Mouse (Mus musculus): Measurements from ENCODE around the gene Olfr1245.
"Not testable (repeated sequence)": the region's sequence is repeated elsewhere in the genome, so short reads cannot be mapped to it uniquely, and the experiment has no call there.

Olfr1245 gene

DNA sequence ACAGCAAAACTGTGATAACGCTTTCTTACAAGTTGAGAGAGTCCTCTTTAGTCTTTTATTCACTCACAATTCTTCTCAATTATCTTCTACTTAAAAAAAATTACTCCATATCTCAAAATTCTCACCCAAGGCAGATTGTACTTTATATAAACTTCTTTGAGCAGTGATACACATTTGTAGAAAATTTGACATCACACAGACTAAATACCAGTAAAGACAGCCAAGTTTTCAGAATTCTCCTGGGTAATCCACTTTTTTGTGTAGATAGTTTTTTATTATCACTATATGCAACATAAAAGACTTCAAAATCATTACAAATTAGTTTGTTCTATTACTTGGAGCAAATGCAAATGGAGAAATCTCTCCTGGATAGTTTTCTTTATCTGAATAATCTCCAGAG is at the start of gene Olfr1245:
Olfr1245 (minus strand) TSS at position 101 of the 400 bp plus-strand sequence.
- DNase-seq (ENCODE audit: low spot score): no peak

DNA sequence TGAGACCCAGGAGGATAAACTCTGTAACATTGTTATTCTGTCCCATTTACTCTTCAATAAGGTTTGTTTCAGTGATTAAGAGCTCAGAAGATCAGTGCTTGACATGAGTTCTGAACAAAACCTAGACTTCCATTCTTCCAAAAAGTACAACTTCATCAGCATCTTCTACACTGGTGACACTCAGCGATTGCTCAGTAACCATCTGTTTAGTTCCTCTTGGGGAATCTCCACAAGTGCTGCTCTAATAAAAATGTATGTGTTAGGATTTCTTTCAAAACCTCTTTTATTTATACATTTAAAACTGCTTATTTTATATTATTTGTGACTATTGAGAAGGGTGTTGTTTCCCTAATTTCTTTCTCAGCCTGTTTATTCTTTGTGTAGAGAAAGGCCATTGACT is 39.9 kb upstream of the Olfr1245 start, which contains the start of gene Olfr1248:
Olfr1248 (minus strand) TSS at position 101 of the 400 bp plus-strand sequence.
- DNase-seq (ENCODE audit: low spot score): not testable (repeated sequence)

DNA sequence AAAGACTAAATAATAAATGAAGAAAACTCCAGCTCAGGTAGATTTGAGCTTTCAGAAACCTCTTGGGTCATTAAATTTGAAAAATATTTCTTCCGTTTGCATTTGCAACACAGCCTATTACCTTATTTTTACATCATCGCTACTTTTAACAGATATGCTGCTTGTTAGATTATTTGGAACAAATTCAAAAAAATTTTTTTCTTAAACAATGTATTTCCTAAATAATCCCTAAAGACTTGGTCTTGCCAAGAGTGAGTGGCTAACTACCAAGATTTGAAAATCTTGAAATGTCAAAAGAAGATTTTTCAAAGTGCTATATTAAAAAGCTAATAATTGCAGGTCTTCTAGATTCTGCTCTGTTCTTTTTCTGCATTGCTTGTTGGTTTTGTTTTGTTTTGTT is 35.8 kb upstream of the Olfr1245 start, which contains the start of gene Olfr1247:
Olfr1247 (minus strand) TSS at position 101 of the 400 bp plus-strand sequence.
- DNase-seq (ENCODE audit: low spot score): no peak

DNA sequence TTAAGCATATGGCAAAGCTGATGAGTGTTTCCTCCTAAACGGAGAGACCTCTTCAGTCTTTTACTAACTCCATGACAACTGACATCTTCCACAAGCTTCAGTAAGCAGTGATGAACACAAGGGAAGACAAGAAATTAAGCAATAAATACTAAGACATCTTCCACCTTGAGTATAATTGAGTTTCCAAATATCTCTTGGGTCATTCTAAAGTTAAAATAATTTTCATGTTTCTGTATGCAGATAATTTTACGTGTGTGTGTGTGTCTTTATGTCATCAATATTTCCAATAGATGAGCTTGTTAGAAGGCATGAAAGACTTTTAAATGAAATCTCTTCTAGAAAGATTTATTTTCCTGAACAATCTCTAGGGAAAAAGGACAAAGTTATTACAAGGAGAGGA is 14.8 kb upstream of the Olfr1245 start, which contains the start of gene Olfr1246:
Olfr1246 (minus strand) TSS at position 101 of the 400 bp plus-strand sequence.
- DNase-seq (ENCODE audit: low spot score): no peak

DNA sequence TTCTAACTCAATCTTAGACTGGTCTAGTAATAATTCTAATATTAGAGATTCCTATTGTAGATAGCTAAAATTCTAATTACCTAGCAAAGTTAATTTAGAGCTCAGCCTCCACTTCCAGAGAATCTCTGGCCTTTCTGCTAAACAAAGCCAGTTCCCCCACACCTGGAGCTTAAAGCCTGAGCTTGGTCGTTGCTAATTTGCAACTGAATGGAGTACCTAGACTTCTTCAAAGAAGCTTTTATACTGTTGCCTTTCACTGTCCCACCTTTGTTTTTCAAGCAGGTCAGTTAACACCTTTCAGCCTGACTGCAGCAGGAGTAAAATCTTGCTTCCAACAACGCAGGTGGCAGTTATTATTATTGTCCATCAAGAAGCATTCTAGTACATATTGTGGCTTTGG is 15.5 kb downstream of the Olfr1245 start:
- DNase-seq (ENCODE audit: low spot score): not testable (repeated sequence)

DNA sequence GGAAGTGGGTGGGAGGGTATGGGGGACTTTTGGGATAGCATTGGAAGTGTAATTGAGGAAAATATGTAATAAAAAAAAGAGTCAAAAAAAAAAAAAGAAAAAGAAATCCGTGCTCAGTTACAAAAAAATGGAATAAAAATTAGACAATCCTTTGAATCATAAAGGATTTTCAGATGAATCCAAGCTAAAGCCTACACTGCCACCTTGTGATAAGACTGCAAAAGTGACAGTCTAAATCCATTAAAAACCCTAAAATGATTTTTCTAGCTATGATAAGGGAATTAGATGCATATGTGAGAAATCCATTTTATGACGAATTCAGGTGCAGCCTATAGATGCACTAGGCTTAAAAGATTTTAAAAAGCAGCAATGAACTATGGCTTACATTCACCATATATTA is 33.7 kb downstream of the Olfr1245 start:
- peak; percentile 9 for DNase-seq (ENCODE audit: low spot score)

DNA sequence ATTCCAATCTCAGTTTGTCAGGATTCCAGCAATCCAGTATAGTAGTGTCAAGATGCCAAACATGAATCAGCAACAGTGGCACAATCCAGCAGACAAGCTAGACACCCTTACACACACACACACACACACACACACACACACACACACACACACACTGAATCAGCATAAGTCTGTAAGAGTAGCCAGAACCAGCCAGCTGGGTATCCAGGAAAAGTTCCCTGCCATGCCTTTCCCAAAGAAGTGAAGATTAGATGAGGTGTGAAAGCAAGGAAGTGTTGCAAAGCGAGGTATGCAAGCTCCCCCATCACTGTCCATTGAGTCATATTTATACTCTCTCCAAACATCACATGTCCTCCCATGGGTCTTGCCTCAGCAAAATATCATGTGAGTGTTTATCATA is 38.3 kb downstream of the Olfr1245 start:
- no peak for DNase-seq (ENCODE audit: low spot score)

DNA sequence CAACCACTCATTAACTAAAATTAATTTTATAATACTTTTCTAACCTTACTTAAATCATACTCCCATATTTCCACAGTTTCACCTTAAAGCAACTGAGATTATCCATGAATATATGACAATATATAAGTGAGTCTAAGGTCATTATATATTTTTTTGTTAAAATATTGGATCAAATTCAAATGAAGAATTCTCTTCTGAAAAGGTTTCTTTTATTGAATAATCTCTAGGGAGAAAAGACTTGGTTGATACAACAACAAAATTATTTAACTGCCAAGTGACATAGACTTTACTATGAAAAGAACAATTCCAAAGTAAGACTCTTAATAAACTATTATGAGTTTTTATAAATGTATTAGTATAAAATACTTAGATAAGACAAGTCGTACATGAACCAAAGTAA is 46.9 kb downstream of the Olfr1245 start, which contains the start of gene Olfr1243:
Olfr1243 (minus strand) TSS at position 101 of the 400 bp plus-strand sequence.
- no peak for DNase-seq (ENCODE audit: low spot score)
